Mouse (Mus musculus) forebrain, embryonic 16.5 days (tissue): Measurements from ENCODE around the gene Crebl2. TPM values are rescaled to one million over a fixed set of nuclear protein-coding genes. Genes with fewer than 3 reads are reported as not detected.
A peak's percentile ranks its signal among the peaks of the same experiment; 100 is the strongest.

Experiments
- ATAC-seq: fragments of 200-750 bp; cut with Nextera tagmentation; 2 replicates; pipeline ENCODE4 v1.8.0; 2017; ENCODE audit warnings: mild to moderate bottlenecking, moderate library complexity
- H3K27ac ChIP-seq: fragments of 300-500 bp; sonication (generic); 2 replicates; pipeline ENCODE4 v1.5.1; 2014; ENCODE audit warnings: low read length, control low read depth
- H3K27me3 ChIP-seq: fragments of 300-500 bp; sonication (generic); replicated peaks from 2 replicates; pipeline ENCODE4 v1.6.1; 2014; ENCODE audit warnings: low read length; ENCODE audit not compliant: control insufficient read depth, insufficient read depth
- H3K36me3 ChIP-seq: fragments of 300-500 bp; sonication (generic); 2 replicates; pipeline ENCODE4 v1.6.1; 2014; ENCODE audit not compliant: control insufficient read depth, insufficient read depth
- H3K4me1 ChIP-seq: fragments of 300-500 bp; sonication (generic); replicated peaks from 2 replicates; pipeline ENCODE4 v1.6.1; 2014; ENCODE audit warnings: low read length; ENCODE audit not compliant: control insufficient read depth, insufficient read depth
- H3K4me2 ChIP-seq: fragments of 300-500 bp; sonication (generic); 2 replicates; pipeline ENCODE4 v1.6.1; 2014; ENCODE audit warnings: mild to moderate bottlenecking, low read length, control low read depth
- H3K4me3 ChIP-seq: fragments of 300-500 bp; sonication (generic); replicated peaks from 2 replicates; pipeline ENCODE4 v1.5.1; 2014; ENCODE audit warnings: mild to moderate bottlenecking, low read length, control low read depth
- H3K9ac ChIP-seq: fragments of 300-500 bp; sonication (generic); replicated peaks from 2 replicates; pipeline ENCODE4 v1.6.1; 2014; ENCODE audit warnings: low read depth, low read length, control low read depth
- H3K9me3 ChIP-seq: fragments of 300-500 bp; sonication (generic); 2 replicates; pipeline ENCODE4 v1.6.1; 2016; ENCODE audit warnings: low read length; ENCODE audit not compliant: control insufficient read depth
- WGBS: fragments of 180-500 bp; shearing (Covaris S2); extraction: QIAGEN DNeasy Blood & Tissue Kit; methylation state at CpG from one replicate; pipeline ENCODE4 v1.1.7; 2014; 5-methylcytosine and 5-hydroxymethylcytosine counted together
- polyA plus RNA-seq: library from polyadenylated mRNA; unstranded; fragments of >200 nt; fragmentation: Nextera tagmentation; extraction: Ambion mirVana; gene quantifications from 2 replicates; pipeline ENCODE4 v1.2.1, GENCODE M21; 2015

Crebl2 gene
- 3.8 and 4.3 TPM in 2 replicates for polyA plus RNA-seq

- Histone ChIP-seq H3K36me3 (no peaks in the 10 kb centered on the region), H3K4me2 (peak within 1 kb of the TSS; percentile 82), H3K9me3 (no peaks in the 10 kb centered on the region), H3K27ac (peak within 1 kb of the TSS; percentile 84), H3K27me3 (no peaks in the 10 kb centered on the region), H3K9ac (peak within 1 kb of the TSS; percentile 81), H3K4me1 (peaks cover 9% of the 10 kb centered on the region), H3K4me3 (peak within 1 kb of the TSS; percentile 87)
- peak; percentile 99 for ATAC-seq
- WGBS, result under 1% methylated on average over 51 of the region's 58 CpGs
Measured at GRCm38 (mm10) chr6:134829786-134830700, at the start of gene Crebl2. Gene Crebl2, plus strand, starts transcription at chr6:134830154.

GRCm38 (mm10) chr6:134781494-134781913, 48.5 kb upstream of the Crebl2 start:
- no peaks in the 10 kb centered on the region for H3K9me3 ChIP-seq
- H3K9ac ChIP-seq, result no peak overlapping the region
- H3K4me2 ChIP-seq, result no peak overlapping the region
- no peak overlapping the region for H3K27ac ChIP-seq
- no peak for ATAC-seq
- H3K4me1 ChIP-seq, result no peaks in the 10 kb centered on the region
- no peaks in the 10 kb centered on the region for H3K36me3 ChIP-seq
- no peak overlapping the region for H3K4me3 ChIP-seq
- H3K27me3 ChIP-seq, result no peaks in the 10 kb centered on the region
- WGBS, result 81% methylated on average over 7 of the region's 7 CpGs

GRCm38 (mm10) chr6:134782900-134783299, 47.1 kb upstream of the Crebl2 start:
- no peaks in the 10 kb centered on the region for H3K9me3 ChIP-seq
- H3K27me3 ChIP-seq, result no peaks in the 10 kb centered on the region
- no peak overlapping the region for H3K9ac ChIP-seq
- no peak overlapping the region for H3K4me2 ChIP-seq
- H3K4me3 ChIP-seq, result no peak overlapping the region
- no peaks in the 10 kb centered on the region for H3K36me3 ChIP-seq
- 90% methylated on average over 7 of the region's 7 CpGs for WGBS
- ATAC-seq, result no peak
- no peaks in the 10 kb centered on the region for H3K4me1 ChIP-seq
- no peak overlapping the region for H3K27ac ChIP-seq

GRCm38 (mm10) chr6:134786426-134786825, 43.5 kb upstream of the Crebl2 start:
- peaks cover 5% of the 10 kb centered on the region for H3K4me1 ChIP-seq
- H3K4me3 ChIP-seq, result no peak overlapping the region
- 61% methylated on average over 3 of the region's 3 CpGs for WGBS
- H3K36me3 ChIP-seq, result no peaks in the 10 kb centered on the region
- no peak overlapping the region for H3K27ac ChIP-seq
- no peak overlapping the region for H3K9ac ChIP-seq
- ATAC-seq, result no peak
- H3K9me3 ChIP-seq, result no peaks in the 10 kb centered on the region
- no peaks in the 10 kb centered on the region for H3K27me3 ChIP-seq
- H3K4me2 ChIP-seq, result no peak overlapping the region

- 43% methylated on average over 6 of the region's 6 CpGs for WGBS
- Histone ChIP-seq H3K4me2 (no peak overlapping the region), H3K27ac (no peak overlapping the region)
Measured at GRCm38 (mm10) chr6:134789100-134789499, 40.9 kb upstream of the Crebl2 start.

GRCm38 (mm10) chr6:134791251-134792118, 38.5 kb upstream of the Crebl2 start:
- Histone ChIP-seq H3K9ac (peak overlapping the region; percentile 73), H3K4me1 (peaks cover 8% of the 10 kb centered on the region), H3K4me2 (peak overlapping the region; percentile 68), H3K27ac (peak overlapping the region; percentile 71), H3K4me3 (peak overlapping the region; percentile 62), H3K27me3 (no peaks in the 10 kb centered on the region), H3K36me3 (no peaks in the 10 kb centered on the region), H3K9me3 (no peaks in the 10 kb centered on the region)
- WGBS, result under 1% methylated on average over 43 of the region's 46 CpGs
- ATAC-seq, result no peak

More at GRCm38 (mm10) chr6:134789100-134789499, 40.9 kb upstream of the Crebl2 start:
- Histone ChIP-seq H3K9me3 (no peaks in the 10 kb centered on the region), H3K4me3 (no peak overlapping the region), H3K27me3 (no peaks in the 10 kb centered on the region), H3K4me1 (peaks cover 8% of the 10 kb centered on the region), H3K36me3 (no peaks in the 10 kb centered on the region), H3K9ac (no peak overlapping the region)
- no peak for ATAC-seq

- Histone ChIP-seq H3K4me2 (peak within 1 kb of the TSS; percentile 68), H3K36me3 (no peaks in the 10 kb centered on the region), H3K9ac (peak within 1 kb of the TSS; percentile 73), H3K9me3 (no peaks in the 10 kb centered on the region), H3K4me3 (peak within 1 kb of the TSS; percentile 62), H3K4me1 (peaks cover 8% of the 10 kb centered on the region), H3K27me3 (no peaks in the 10 kb centered on the region), H3K27ac (peak within 1 kb of the TSS; percentile 71)
- ATAC-seq, result peak; percentile 85
- under 1% methylated on average over 81 of the region's 108 CpGs for WGBS
Measured at GRCm38 (mm10) chr6:134792141-134793045, 37.6 kb upstream of the Crebl2 start, which contains the start of gene Dusp16. Gene Dusp16, minus strand, starts transcription at chr6:134792625.

- H3K9me3 ChIP-seq, result no peaks in the 10 kb centered on the region
- H3K27ac ChIP-seq, result no peak overlapping the region
- 49% methylated on average over 21 of the region's 21 CpGs for WGBS
- H3K4me2 ChIP-seq, result peak overlapping the region; percentile 68
- H3K27me3 ChIP-seq, result no peaks in the 10 kb centered on the region
- H3K36me3 ChIP-seq, result no peaks in the 10 kb centered on the region
- peak overlapping the region; percentile 73 for H3K9ac ChIP-seq
- peak; percentile 6; the same call in 1 of the 2 replicates for ATAC-seq
- peaks cover 8% of the 10 kb centered on the region for H3K4me1 ChIP-seq
- H3K4me3 ChIP-seq, result peak overlapping the region; percentile 62
Measured at GRCm38 (mm10) chr6:134793046-134793806, 36.7 kb upstream of the Crebl2 start.
